Mouse (Mus musculus) thymus, adult 18-20 months (tissue): ENCODE results near the gene Cutal.

Experiments used
- DNase-seq, 2 experiments: peaks; one replicate each; pipeline ENCODE4 v3.0.0; 2022; ENCODE audit warnings: mixed read lengths in 2 of 2

Gene Cutal

DNA sequence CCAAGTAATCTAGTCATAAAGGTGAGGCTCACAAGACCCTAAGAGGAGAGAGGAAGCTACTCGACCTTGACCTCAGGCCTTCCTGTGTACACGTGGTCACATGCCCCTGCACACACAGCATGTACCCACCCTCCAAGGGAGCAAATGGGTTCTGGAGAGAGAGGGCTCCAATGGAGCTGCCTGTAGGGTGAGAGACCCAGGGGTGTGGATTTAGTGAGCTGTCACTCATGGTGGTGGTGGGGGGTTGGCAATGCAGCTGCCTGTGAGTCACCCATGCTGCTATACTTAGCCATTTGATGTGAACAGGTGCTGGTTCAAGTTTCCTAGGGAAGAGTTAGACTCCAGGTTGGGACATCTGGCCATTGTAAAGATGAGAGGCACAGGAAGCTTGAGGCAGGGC, 45.9 kb downstream of the Cutal start:
- peak; percentile 28 to 72 for DNase-seq

GRCm38 (mm10) chr2:34922729-34923128, 48.5 kb downstream of the Cutal start:
- DNase-seq = no peak

DNA sequence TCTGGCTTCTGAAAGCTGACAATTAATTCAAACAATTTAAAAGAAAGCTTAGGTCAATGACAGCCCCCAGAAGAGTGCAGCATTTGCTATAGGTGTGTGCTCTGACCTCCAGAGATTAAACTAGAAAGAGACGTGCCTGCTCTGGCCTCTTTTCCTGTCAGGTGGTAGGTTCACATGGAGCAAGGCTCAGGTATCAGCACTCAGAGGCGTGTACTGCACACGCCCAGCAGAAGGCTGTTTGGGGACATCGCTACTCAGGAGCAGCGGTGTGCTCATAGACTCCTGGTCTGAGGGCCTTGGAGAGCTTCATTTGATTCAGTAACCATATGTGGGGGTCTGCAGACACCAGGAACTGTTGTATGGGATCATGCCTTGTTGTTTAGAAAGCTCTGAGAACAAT, 53.1 kb downstream of the Cutal start:
- DNase-seq = no peak

DNA sequence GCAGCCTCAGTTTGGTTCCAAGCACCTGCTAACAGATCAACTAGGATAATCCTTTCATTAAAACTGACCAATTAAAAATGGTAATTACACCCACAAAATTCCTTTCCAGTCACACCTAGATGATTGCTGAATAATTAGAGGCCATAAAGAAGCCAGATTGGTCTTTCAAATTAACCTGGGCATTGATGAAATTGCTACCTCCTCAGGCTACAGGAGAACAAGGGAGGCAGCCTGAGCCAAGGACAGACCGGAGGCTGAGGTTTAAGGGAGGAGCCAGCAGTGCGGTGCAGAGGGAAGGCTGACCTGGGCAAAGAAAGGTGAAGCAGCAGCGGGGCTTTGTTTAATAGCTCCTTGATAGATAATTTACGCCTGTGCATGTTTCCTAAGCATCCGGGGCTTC, 63.3 kb downstream of the Cutal start:
- DNase-seq = no peak

GRCm38 (mm10) chr2:34938269-34939208, 64.3 kb downstream of the Cutal start:
- peak; percentile 49 to 58 for DNase-seq

DNA sequence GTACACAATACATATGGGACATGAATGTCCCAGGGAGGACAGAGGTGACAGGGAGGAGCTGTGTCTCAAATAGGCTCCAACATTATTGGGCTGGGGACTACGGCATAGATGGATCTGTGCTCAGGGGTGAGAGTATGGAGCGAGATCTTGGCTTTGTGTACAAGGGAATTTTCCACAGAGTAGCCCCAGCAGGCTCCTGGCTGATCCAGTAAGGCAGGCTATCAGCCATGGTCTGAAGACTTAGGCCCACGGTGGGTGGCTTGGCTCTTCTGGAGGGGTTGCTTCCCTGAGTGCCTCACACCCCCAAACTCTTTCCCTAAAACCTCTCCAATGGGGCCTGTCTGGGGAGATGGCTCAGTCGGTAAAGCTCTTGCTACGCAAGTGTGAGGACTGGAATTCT, 66.0 kb downstream of the Cutal start:
- DNase-seq = no peak

GRCm38 (mm10) chr2:34941061-34941675, 67.0 kb downstream of the Cutal start:
- DNase-seq = no peak
